ENCODE assay signal across 8 mouse cellular contexts in the genomic region with DNA sequence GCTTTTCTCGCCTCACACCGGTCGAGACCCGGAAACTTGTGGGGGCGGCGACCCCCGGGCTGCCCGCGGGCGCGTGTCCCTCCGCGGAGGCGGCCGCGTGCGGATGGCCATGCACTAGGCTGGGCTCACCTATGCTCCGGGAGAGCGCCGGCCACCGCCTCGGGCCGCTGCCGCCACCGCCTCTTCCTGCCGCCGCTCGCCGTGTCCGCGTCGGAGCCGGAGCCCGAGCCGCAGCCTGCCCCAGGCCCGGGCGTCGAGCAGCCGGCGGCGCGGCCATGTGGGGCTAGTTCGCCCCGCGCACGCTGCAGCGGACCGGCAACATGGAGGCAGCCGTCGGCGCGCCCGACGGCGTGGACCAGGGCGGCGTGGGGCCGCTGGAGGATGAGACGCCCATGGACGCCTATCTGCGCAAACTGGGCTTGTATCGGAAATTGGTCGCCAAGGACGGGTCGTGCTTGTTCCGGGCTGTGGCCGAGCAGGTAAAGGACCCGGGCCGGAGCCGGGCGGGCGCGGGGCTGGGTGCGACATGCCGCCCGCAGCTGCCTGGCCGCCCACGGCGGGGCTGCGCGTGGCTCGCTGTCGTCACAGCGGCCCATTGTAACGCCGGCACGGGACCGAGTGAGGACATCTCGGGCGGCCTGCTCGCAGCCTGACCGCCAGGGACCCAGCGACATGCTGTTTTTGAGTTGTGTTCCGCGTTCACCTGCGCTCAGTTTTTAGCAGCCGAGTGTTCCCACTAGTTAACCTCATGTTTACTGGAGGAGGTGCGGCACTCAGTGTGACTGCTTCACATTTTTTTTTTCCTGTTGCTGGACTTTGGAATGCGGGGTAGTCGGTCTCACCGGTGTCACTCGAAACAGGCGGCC. TPM values are rescaled to one million over a fixed set of nuclear protein-coding genes. Genes with fewer than 3 reads are reported as not detected.
DNase-seq lines count a peak whose midpoint lies in the region; ATAC-seq and TF ChIP-seq lines count a peak whose summit lies in the region.

Otud4 (plus strand) TSS at position 33 of the 866 bp plus-strand sequence.

- peaks cover 3% of the 10 kb centered on the region; the same call in 1 of the 2 replicates for H3K36me3 ChIP-seq in forebrain, embryonic 11.5 days (ENCODE audit: control insufficient read depth, insufficient read depth, low read length)
- peaks cover 9% of the 10 kb centered on the region for H3K36me3 ChIP-seq in heart, embryonic 14.5 days (ENCODE audit: control insufficient read depth, insufficient read depth, low read length)
- H3K36me3 ChIP-seq in liver, embryonic 12.5 days: peaks cover 20% of the 10 kb centered on the region
- peaks cover 3% of the 10 kb centered on the region for H3K36me3 ChIP-seq in myocyte (ENCODE audit: control insufficient read depth, insufficient read depth)
- no peaks in the 10 kb centered on the region for H3K36me3 ChIP-seq in stomach, embryonic 15.5 days

- DNase-seq in brain, adult 2 months (ENCODE audit: low read depth, low spot score): peak; percentile 65
- no peak for DNase-seq in forebrain, embryonic 11.5 days (ENCODE audit: low spot score)
- DNase-seq in kidney, postnatal 10 days: peak; percentile 69

- H3K9ac ChIP-seq in forebrain, embryonic 11.5 days (ENCODE audit: low read length): peak within 1 kb of the TSS; percentile 88
- H3K9ac ChIP-seq in heart, embryonic 14.5 days (ENCODE audit: low read length): peak within 1 kb of the TSS; percentile 98
- peak within 1 kb of the TSS; percentile 98 for H3K9ac ChIP-seq in liver, embryonic 12.5 days
- H3K9ac ChIP-seq in stomach, embryonic 15.5 days: peak within 1 kb of the TSS; percentile 90

- 0% methylated on average over 91 of the region's 103 CpGs for WGBS in forebrain, embryonic 11.5 days
- under 1% methylated on average over 102 of the region's 103 CpGs for WGBS in heart, embryonic 14.5 days
- under 1% methylated on average over 96 of the region's 103 CpGs for WGBS in liver, embryonic 12.5 days (ENCODE audit: insufficient replicate concordance)
- WGBS in stomach, embryonic 15.5 days: under 1% methylated on average over 102 of the region's 103 CpGs

- peak within 1 kb of the TSS; percentile 71 for H3ac ChIP-seq in myocyte (ENCODE audit: control insufficient read depth, insufficient read length)

- H3K4me1 ChIP-seq in forebrain, embryonic 11.5 days (replicated peaks; ENCODE audit: control insufficient read depth, insufficient read depth, low read length): peaks cover 7% of the 10 kb centered on the region; the same call in 1 of the 2 replicates
- H3K4me1 ChIP-seq in heart, embryonic 14.5 days (ENCODE audit: control insufficient read depth in 2 of 2, insufficient read depth in 2 of 2, low read length in 2 of 2): peaks cover 2 to 14% of the 10 kb centered on the region in 2 experiments
- H3K4me1 ChIP-seq in liver, embryonic 12.5 days: peaks cover 43% of the 10 kb centered on the region
- peaks cover 17% of the 10 kb centered on the region for H3K4me1 ChIP-seq in stomach, embryonic 15.5 days

- H3K79me2 ChIP-seq in myocyte (ENCODE audit: control insufficient read depth, insufficient read depth): peaks cover 51% of the 10 kb centered on the region

- no peaks in the 10 kb centered on the region for H3K27me3 ChIP-seq in forebrain, embryonic 11.5 days (ENCODE audit: control insufficient read depth, insufficient read depth, low read length)
- no peaks in the 10 kb centered on the region for H3K27me3 ChIP-seq in heart, embryonic 14.5 days (ENCODE audit: control insufficient read depth, insufficient read depth, low read length)
- no peaks in the 10 kb centered on the region for H3K27me3 ChIP-seq in liver, embryonic 12.5 days (replicated peaks)
- no peaks in the 10 kb centered on the region for H3K27me3 ChIP-seq in myocyte (ENCODE audit: control insufficient read depth, insufficient read depth, insufficient read length)
- H3K27me3 ChIP-seq in stomach, embryonic 15.5 days (replicated peaks): no peaks in the 10 kb centered on the region

- H3K27ac ChIP-seq in forebrain, embryonic 11.5 days (ENCODE audit: low read depth, low read length): peak within 1 kb of the TSS; percentile 89
- H3K27ac ChIP-seq in heart, embryonic 14.5 days (replicated peaks in 1 of 2; ENCODE audit: control insufficient read depth in 1 of 2, insufficient read depth in 1 of 2, low read depth in 2 of 2, low read length in 2 of 2): peak within 1 kb of the TSS; percentile 98 to 99
- H3K27ac ChIP-seq in liver, embryonic 12.5 days: peak within 1 kb of the TSS; percentile 98
- peak within 1 kb of the TSS; percentile 97 for H3K27ac ChIP-seq in stomach, embryonic 15.5 days

- peak within 1 kb of the TSS; percentile 87 for H3K4me3 ChIP-seq in forebrain, embryonic 11.5 days (ENCODE audit: low read depth, low read length)
- peak within 1 kb of the TSS; percentile 85 to 99 for H3K4me3 ChIP-seq in heart, embryonic 14.5 days (ENCODE audit: control insufficient read depth in 1 of 2, insufficient read depth in 1 of 2, low read depth in 1 of 2, low read length in 2 of 2)
- peak within 1 kb of the TSS; percentile 97 for H3K4me3 ChIP-seq in liver, embryonic 12.5 days
- H3K4me3 ChIP-seq in myocyte: peak within 1 kb of the TSS; percentile 47
- H3K4me3 ChIP-seq in stomach, embryonic 15.5 days (replicated peaks): peak within 1 kb of the TSS; percentile 96

- peak within 1 kb of the TSS; percentile 56 for H3K4me2 ChIP-seq in forebrain, embryonic 11.5 days (ENCODE audit: low read depth, low read length, severe bottlenecking)
- H3K4me2 ChIP-seq in heart, embryonic 14.5 days (ENCODE audit: low read length): peak within 1 kb of the TSS; percentile 81
- peak within 1 kb of the TSS; percentile 72 for H3K4me2 ChIP-seq in liver, embryonic 12.5 days
- peak within 1 kb of the TSS; percentile 93 for H3K4me2 ChIP-seq in myocyte (ENCODE audit: low read depth)
- peak within 1 kb of the TSS; percentile 84 for H3K4me2 ChIP-seq in stomach, embryonic 15.5 days

- TF ChIP-seq POLR2A in myocyte (IDR thresholded peaks at IDR 0.05; ENCODE audit: insufficient read length, low read depth): peak; percentile 54

- no peaks in the 10 kb centered on the region for H3K9me3 ChIP-seq in forebrain, embryonic 11.5 days (ENCODE audit: control insufficient read depth, low read length)
- peaks cover 3% of the 10 kb centered on the region for H3K9me3 ChIP-seq in heart, embryonic 14.5 days (ENCODE audit: control insufficient read depth, low read length)
- H3K9me3 ChIP-seq in liver, embryonic 12.5 days (replicated peaks): no peaks in the 10 kb centered on the region
- H3K9me3 ChIP-seq in stomach, embryonic 15.5 days: no peaks in the 10 kb centered on the region

- ATAC-seq in CD4-positive, CD25-positive, alpha-beta regulatory T cell, adult 4 months: peak; percentile 12
- ATAC-seq in forebrain, embryonic 11.5 days (replicated peaks; ENCODE audit: low FRiP score): peak; percentile 75
- peak; percentile 57 for ATAC-seq in heart, embryonic 14.5 days (ENCODE audit: insufficient number of reproducible peaks, insufficient read depth, low FRiP score, low read depth)
- ATAC-seq in liver, embryonic 12.5 days: peak; percentile 39
- ATAC-seq in stomach, embryonic 15.5 days (ENCODE audit: insufficient read depth, low FRiP score, low read depth): peak; percentile 31

TF ChIP-seq in myocyte, 11 proteins besides CTCF, POLR2A, EP300 and RAD21:
- TF ChIP-seq MYOD1 (IDR thresholded peaks at IDR 0.05; ENCODE audit: control insufficient read depth in 1 of 3, insufficient read length in 2 of 3, low read depth in 2 of 3) (peak in 2 of 3 experiments; percentile 20 to 81), POLR2AphosphoS2 (IDR thresholded peaks at IDR 0.05; ENCODE audit: insufficient read length, low read depth) (peak; percentile 47), MYOG (IDR thresholded peaks at IDR 0.05; ENCODE audit: control insufficient read depth in 1 of 3, insufficient read depth in 1 of 3, insufficient read length in 2 of 3, low read depth in 2 of 3) (peak in 1 of 3 experiments; percentile 64), USF1 (IDR thresholded peaks at IDR 0.05; ENCODE audit: low read depth) (no peak)
TF ChIP-seq in myocyte: peak in this region for 3.

RNA-seq across cellular contexts. Expression of gene Otud4, which starts in this region (rescaled TPM):
- polyA plus RNA-seq in CD4-positive, CD25-positive, alpha-beta regulatory T cell, adult 4 months (2017; shearing (Covaris generic)): 10 to 100 TPM; 13.0 to 19.5 TPM
- polyA plus RNA-seq in forebrain, embryonic 11.5 days (2014; fragmentation: Nextera tagmentation; extraction: Ambion mirVana): 28.5 and 29.7 TPM in 2 replicates
- 27.4 and 28.1 TPM in 2 replicates for polyA plus RNA-seq in heart, embryonic 14.5 days (2014; fragmentation: Nextera tagmentation; extraction: Ambion mirVana)
- polyA plus RNA-seq in liver, embryonic 12.5 days (2016; fragmentation: Nextera tagmentation; extraction: Ambion mirVana): 17.2 and 17.7 TPM in 2 replicates
- 6.0 TPM for polyA plus RNA-seq in myocyte (2012; fragmentation: generic; extraction: Trizol)
- 13.3 and 14.0 TPM in 2 replicates for polyA plus RNA-seq in stomach, embryonic 15.5 days (2015; fragmentation: Nextera tagmentation; extraction: Ambion mirVana)

Comparison
In these comparisons a context has a peak if more than half of its experiments do, and no peak if none do; other contexts are left out.
1. ATAC-seq: peak in every context shown above with its lines; median percentile 75 in forebrain, embryonic 11.5 days; 57 in heart, embryonic 14.5 days; 39 in liver, embryonic 12.5 days; 31 in stomach, embryonic 15.5 days; 12 in CD4-positive, CD25-positive, alpha-beta regulatory T cell, adult 4 months.
2. H3K4me3 ChIP-seq: peak in every context shown above with its lines; median percentile 97 in liver, embryonic 12.5 days; 96 in stomach, embryonic 15.5 days; 92 in heart, embryonic 14.5 days; 87 in forebrain, embryonic 11.5 days; 47 in myocyte.